Mouse (Mus musculus): Measurements from ENCODE around the gene Uaca. TPM values are rescaled to one million over a fixed set of nuclear protein-coding genes. Genes with fewer than 3 reads are reported as not detected.

Uaca gene
- total RNA-seq (2021) = 100 to 1,000 TPM; 119 to 145 TPM
- long read RNA-seq, experiment 1, full-length matches to known transcripts = 197 of 309 reads
- long read RNA-seq, experiment 1, partial matches to known transcripts = 43 of 309 reads
- long read RNA-seq, experiment 1, other reads (novel, unspliced or antisense) = 69 of 309 reads
- long read RNA-seq, experiment 2, full-length matches to known transcripts = 202 of 292 reads
- long read RNA-seq, experiment 2, partial matches to known transcripts = 42 of 292 reads
- long read RNA-seq, experiment 2, other reads (novel, unspliced or antisense) = 48 of 292 reads

GRCm38 (mm10) chr9:60794210-60794840 is at the start of gene Uaca:
Gene Uaca (plus strand): TSS chr9:60794542.
- peak; percentile 97 for DNase-seq
- H3K27ac ChIP-seq = peak within 1 kb of the TSS; percentile 99
- TF ChIP-seq CTCF (IDR thresholded peaks at IDR 0.05) = peak; percentile 70
- H3K4me3 ChIP-seq = peak within 1 kb of the TSS; percentile 77
- intact Hi-C loops (cut with DNase I) = loop anchor here (2.0 kb wide), 2 partner anchors 36 to 64 kb away; no protein-coding TSS in a partner anchor

GRCm38 (mm10) chr9:60744971-60745370 is 49.4 kb upstream of the Uaca start:
- intact Hi-C loops (cut with DNase I) = loop anchor here (1.0 to 10.0 kb wide), 2 partner anchors 27 to 500 kb away; no protein-coding TSS in a partner anchor
- no peak overlapping the region for H3K4me3 ChIP-seq

GRCm38 (mm10) chr9:60746561-60746960 is 47.8 kb upstream of the Uaca start:
- TF ChIP-seq CTCF (IDR thresholded peaks at IDR 0.05) = 0 out of 2 replicates have a peak, but pooled peaks have one; percentile 7
- no peak overlapping the region for H3K27ac ChIP-seq
- intact Hi-C loops (cut with DNase I) = loop anchor here (10.0 kb wide), 1 partner anchor 502 kb away; no protein-coding TSS in a partner anchor
- H3K4me3 ChIP-seq = no peak overlapping the region
- no peak for DNase-seq

More at GRCm38 (mm10) chr9:60744971-60745370, 49.4 kb upstream of the Uaca start:
- TF ChIP-seq CTCF (IDR thresholded peaks at IDR 0.05) = no peak
- DNase-seq = no peak
- H3K27ac ChIP-seq = peak overlapping the region; percentile 85

GRCm38 (mm10) chr9:60747672-60748071 is 46.7 kb upstream of the Uaca start:
- TF ChIP-seq CTCF (IDR thresholded peaks at IDR 0.05) = no peak
- intact Hi-C loops (cut with DNase I) = loop anchor here (10.0 kb wide), 1 partner anchor 503 kb away; no protein-coding TSS in a partner anchor
- no peak for DNase-seq
- H3K4me3 ChIP-seq = no peak overlapping the region
- H3K27ac ChIP-seq = no peak overlapping the region

GRCm38 (mm10) chr9:60748191-60748590 is 46.2 kb upstream of the Uaca start:
- Histone ChIP-seq H3K27ac (no peak overlapping the region), H3K4me3 (no peak overlapping the region)
- TF ChIP-seq CTCF (IDR thresholded peaks at IDR 0.05) = no peak
- intact Hi-C loops (cut with DNase I) = loop anchor here (10.0 kb wide), 1 partner anchor 503 kb away; no protein-coding TSS in a partner anchor
- DNase-seq = no peak

GRCm38 (mm10) chr9:60749105-60749504 is 45.2 kb upstream of the Uaca start:
- H3K4me3 ChIP-seq = no peak overlapping the region
- DNase-seq = no peak
- peak; percentile 46 for TF ChIP-seq CTCF (IDR thresholded peaks at IDR 0.05)
- intact Hi-C loops (cut with DNase I) = loop anchor here (10.0 kb wide), 1 partner anchor 504 kb away; no protein-coding TSS in a partner anchor
- no peak overlapping the region for H3K27ac ChIP-seq

- Histone ChIP-seq H3K4me3 (no peak overlapping the region), H3K27ac (no peak overlapping the region)
- no peak for TF ChIP-seq CTCF (IDR thresholded peaks at IDR 0.05)
- intact Hi-C loops (cut with DNase I) = no loop called here
- no peak for DNase-seq
Observed at GRCm38 (mm10) chr9:60751098-60751497, 43.2 kb upstream of the Uaca start.

- no peak for TF ChIP-seq CTCF (IDR thresholded peaks at IDR 0.05)
- intact Hi-C loops (cut with DNase I) = no loop called here
- H3K27ac ChIP-seq = no peak overlapping the region
- H3K4me3 ChIP-seq = no peak overlapping the region
- no peak for DNase-seq
Observed at GRCm38 (mm10) chr9:60751971-60752370, 42.4 kb upstream of the Uaca start.

GRCm38 (mm10) chr9:60752636-60753035 is 41.7 kb upstream of the Uaca start:
- H3K27ac ChIP-seq = no peak overlapping the region
- DNase-seq = no peak

GRCm38 (mm10) chr9:60756258-60756657 is 38.1 kb upstream of the Uaca start:
- peak; percentile 81 for DNase-seq
- Histone ChIP-seq H3K27ac (peak overlapping the region; percentile 64), H3K4me3 (no peak overlapping the region)
- intact Hi-C loops (cut with DNase I) = loop anchor here (1.0 to 2.0 kb wide), 2 partner anchors 63 to 103 kb away; no protein-coding TSS in a partner anchor
- peak; percentile 96 for TF ChIP-seq CTCF (IDR thresholded peaks at IDR 0.05)

More at GRCm38 (mm10) chr9:60752636-60753035, 41.7 kb upstream of the Uaca start:
- H3K4me3 ChIP-seq = no peak overlapping the region
- intact Hi-C loops (cut with DNase I) = no loop called here
- TF ChIP-seq CTCF (IDR thresholded peaks at IDR 0.05) = no peak

GRCm38 (mm10) chr9:60756866-60757740 is 37.2 kb upstream of the Uaca start:
- TF ChIP-seq CTCF (IDR thresholded peaks at IDR 0.05) = no peak
- no peak overlapping the region for H3K4me3 ChIP-seq
- intact Hi-C loops (cut with DNase I) = loop anchor here (1.0 to 2.0 kb wide), 2 partner anchors 62 to 102 kb away; no protein-coding TSS in a partner anchor
- H3K27ac ChIP-seq = peak overlapping the region; percentile 83
- peak; percentile 57 for DNase-seq

- intact Hi-C loops (cut with DNase I) = loop anchor here (2.0 kb wide), 2 partner anchors 37 to 61 kb away; partner anchors contain the start of gene Uaca
- Histone ChIP-seq H3K27ac (peak overlapping the region; percentile 83), H3K4me3 (no peak overlapping the region)
- DNase-seq = peak; percentile 42
- no peak for TF ChIP-seq CTCF (IDR thresholded peaks at IDR 0.05)
Observed at GRCm38 (mm10) chr9:60757817-60758216, 36.5 kb upstream of the Uaca start.
